Mouse (Mus musculus): Measurements from ENCODE around the gene Dus4l. TPM values are rescaled to one million over a fixed set of nuclear protein-coding genes. Genes with fewer than 3 reads are reported as not detected.

The Dus4l gene
- polyA plus RNA-seq (2014; fragmentation: Nextera tagmentation; extraction: Ambion mirVana): 8.9 and 9.3 TPM in 2 replicates

GRCm38 (mm10) chr12:31654197-31654964 lies at the start of gene Dus4l, which contains the start of gene Cog5:
TSS of gene Dus4l (minus strand) at chr12:31654826.
TSS of gene Cog5 (plus strand) at chr12:31654869.
- DNase-seq (ENCODE audit: low spot score) (peak; percentile 91), ATAC-seq (ENCODE audit: low read depth) (peak; percentile 97)
- H3K9ac ChIP-seq (ENCODE audit: low read depth, low read length): peak within 1 kb of the TSS; percentile 86
- H3K4me1 ChIP-seq (ENCODE audit: control insufficient read depth, insufficient read depth, low read length): peaks cover 10% of the 10 kb centered on the region
- H3K27me3 ChIP-seq (replicated peaks; ENCODE audit: control insufficient read depth, insufficient read depth, low read length): no peaks in the 10 kb centered on the region
- H3K4me3 ChIP-seq (ENCODE audit: low read depth, low read length): peak within 1 kb of the TSS; percentile 79
- H3K9me3 ChIP-seq (ENCODE audit: control insufficient read depth, low read length): no peaks in the 10 kb centered on the region
- H3K4me2 ChIP-seq (ENCODE audit: low read depth, low read length): peak within 1 kb of the TSS; percentile 65
- 0% methylated on average over 41 of the region's 47 CpGs for WGBS
- peaks cover 4% of the 10 kb centered on the region; the same call in 1 of the 2 replicates for H3K36me3 ChIP-seq (ENCODE audit: control insufficient read depth, insufficient read depth, low read length)
- H3K27ac ChIP-seq (replicated peaks; ENCODE audit: low read depth, low read length): peak within 1 kb of the TSS; percentile 83

GRCm38 (mm10) chr12:31703904-31704303 lies 49.3 kb upstream of the Dus4l start:
- no peak for DNase-seq (ENCODE audit: low spot score)
- no peak overlapping the region for H3K4me2 ChIP-seq (ENCODE audit: low read depth, low read length)
- no peak overlapping the region for H3K4me3 ChIP-seq (ENCODE audit: low read depth, low read length)
- no peaks in the 10 kb centered on the region for H3K27me3 ChIP-seq (replicated peaks; ENCODE audit: control insufficient read depth, insufficient read depth, low read length)
- 81% methylated on average over 6 of the region's 6 CpGs for WGBS
- H3K36me3 ChIP-seq (ENCODE audit: control insufficient read depth, insufficient read depth, low read length): no peaks in the 10 kb centered on the region
- no peak overlapping the region for H3K27ac ChIP-seq (replicated peaks; ENCODE audit: low read depth, low read length)
- no peaks in the 10 kb centered on the region for H3K9me3 ChIP-seq (ENCODE audit: control insufficient read depth, low read length)
- ATAC-seq (ENCODE audit: low read depth): no peak
- no peak overlapping the region for H3K9ac ChIP-seq (ENCODE audit: low read depth, low read length)
- H3K4me1 ChIP-seq (ENCODE audit: control insufficient read depth, insufficient read depth, low read length): 0 out of 2 replicates have a peak, but pooled peaks cover 9% of the 10 kb centered on the region

- no peak overlapping the region for H3K9ac ChIP-seq (ENCODE audit: low read depth, low read length)
- no peak overlapping the region for H3K27ac ChIP-seq (replicated peaks; ENCODE audit: low read depth, low read length)
- no peaks in the 10 kb centered on the region for H3K27me3 ChIP-seq (replicated peaks; ENCODE audit: control insufficient read depth, insufficient read depth, low read length)
- no peak overlapping the region for H3K4me3 ChIP-seq (ENCODE audit: low read depth, low read length)
- 58% methylated on average over 5 of the region's 5 CpGs for WGBS
- ATAC-seq (ENCODE audit: low read depth): no peak
- H3K36me3 ChIP-seq (ENCODE audit: control insufficient read depth, insufficient read depth, low read length): 0 out of 2 replicates have a peak, but pooled peaks cover 12% of the 10 kb centered on the region
- peak; percentile 31 for DNase-seq (ENCODE audit: low spot score)
- peaks cover 11% of the 10 kb centered on the region for H3K9me3 ChIP-seq (ENCODE audit: control insufficient read depth, low read length)
- no peak overlapping the region for H3K4me2 ChIP-seq (ENCODE audit: low read depth, low read length)
- H3K4me1 ChIP-seq (ENCODE audit: control insufficient read depth, insufficient read depth, low read length): 0 out of 2 replicates have a peak, but pooled peaks cover 9% of the 10 kb centered on the region
Observed at GRCm38 (mm10) chr12:31701411-31701810, 46.8 kb upstream of the Dus4l start.

- Histone ChIP-seq H3K9me3 (ENCODE audit: control insufficient read depth, low read length) (peaks cover 11% of the 10 kb centered on the region), H3K9ac (ENCODE audit: low read depth, low read length) (no peak overlapping the region), H3K27me3 (replicated peaks; ENCODE audit: control insufficient read depth, insufficient read depth, low read length) (no peaks in the 10 kb centered on the region), H3K4me2 (ENCODE audit: low read depth, low read length) (no peak overlapping the region), H3K4me3 (ENCODE audit: low read depth, low read length) (no peak overlapping the region), H3K27ac (replicated peaks; ENCODE audit: low read depth, low read length) (no peak overlapping the region), H3K36me3 (ENCODE audit: control insufficient read depth, insufficient read depth, low read length) (0 out of 2 replicates have a peak, but pooled peaks cover 13% of the 10 kb centered on the region), H3K4me1 (ENCODE audit: control insufficient read depth, insufficient read depth, low read length) (0 out of 2 replicates have a peak, but pooled peaks cover 6% of the 10 kb centered on the region)
- 48% methylated on average over 5 of the region's 5 CpGs for WGBS
- DNase-seq (ENCODE audit: low spot score): peak; percentile 10
- ATAC-seq (ENCODE audit: low read depth): no peak
Observed at GRCm38 (mm10) chr12:31700623-31701347, 46.2 kb upstream of the Dus4l start.

- DNase-seq (ENCODE audit: low spot score): no peak
- Histone ChIP-seq H3K9me3 (ENCODE audit: control insufficient read depth, low read length) (peaks cover 11% of the 10 kb centered on the region), H3K36me3 (ENCODE audit: control insufficient read depth, insufficient read depth, low read length) (0 out of 2 replicates have a peak, but pooled peaks cover 13% of the 10 kb centered on the region), H3K4me3 (ENCODE audit: low read depth, low read length) (no peak overlapping the region), H3K4me1 (ENCODE audit: control insufficient read depth, insufficient read depth, low read length) (no peaks in the 10 kb centered on the region), H3K9ac (ENCODE audit: low read depth, low read length) (no peak overlapping the region), H3K27ac (replicated peaks; ENCODE audit: low read depth, low read length) (no peak overlapping the region), H3K27me3 (replicated peaks; ENCODE audit: control insufficient read depth, insufficient read depth, low read length) (no peaks in the 10 kb centered on the region), H3K4me2 (ENCODE audit: low read depth, low read length) (no peak overlapping the region)
- ATAC-seq (ENCODE audit: low read depth): no peak
- 91% methylated on average over 1 of the region's 1 CpGs for WGBS
Observed at GRCm38 (mm10) chr12:31693278-31693677, 38.7 kb upstream of the Dus4l start.

- Histone ChIP-seq H3K4me1 (ENCODE audit: control insufficient read depth, insufficient read depth, low read length) (no peaks in the 10 kb centered on the region), H3K4me2 (ENCODE audit: low read depth, low read length) (no peak overlapping the region), H3K27me3 (replicated peaks; ENCODE audit: control insufficient read depth, insufficient read depth, low read length) (no peaks in the 10 kb centered on the region), H3K9ac (ENCODE audit: low read depth, low read length) (no peak overlapping the region), H3K4me3 (ENCODE audit: low read depth, low read length) (no peak overlapping the region), H3K9me3 (ENCODE audit: control insufficient read depth, low read length) (no peaks in the 10 kb centered on the region), H3K36me3 (ENCODE audit: control insufficient read depth, insufficient read depth, low read length) (peaks cover 19% of the 10 kb centered on the region; the same call in 1 of the 2 replicates), H3K27ac (replicated peaks; ENCODE audit: low read depth, low read length) (no peak overlapping the region)
- ATAC-seq (ENCODE audit: low read depth): no peak
- 78% methylated on average over 3 of the region's 3 CpGs for WGBS
- DNase-seq (ENCODE audit: low spot score): no peak
Observed at GRCm38 (mm10) chr12:31686679-31687078, 32.1 kb upstream of the Dus4l start.

GRCm38 (mm10) chr12:31667187-31667586 lies 12.6 kb upstream of the Dus4l start:
- no peaks in the 10 kb centered on the region for H3K9me3 ChIP-seq (ENCODE audit: control insufficient read depth, low read length)
- H3K9ac ChIP-seq (ENCODE audit: low read depth, low read length): no peak overlapping the region
- H3K27ac ChIP-seq (replicated peaks; ENCODE audit: low read depth, low read length): no peak overlapping the region
- H3K4me1 ChIP-seq (ENCODE audit: control insufficient read depth, insufficient read depth, low read length): no peaks in the 10 kb centered on the region
- H3K4me2 ChIP-seq (ENCODE audit: low read depth, low read length): no peak overlapping the region
- 58% methylated on average over 3 of the region's 3 CpGs for WGBS
- peaks cover 54% of the 10 kb centered on the region for H3K36me3 ChIP-seq (ENCODE audit: control insufficient read depth, insufficient read depth, low read length)
- H3K27me3 ChIP-seq (replicated peaks; ENCODE audit: control insufficient read depth, insufficient read depth, low read length): no peaks in the 10 kb centered on the region
- DNase-seq (ENCODE audit: low spot score) (no peak), ATAC-seq (ENCODE audit: low read depth) (no peak)
- no peak overlapping the region for H3K4me3 ChIP-seq (ENCODE audit: low read depth, low read length)

- WGBS: 58% methylated on average over 6 of the region's 6 CpGs
- H3K4me1 ChIP-seq (ENCODE audit: control insufficient read depth, insufficient read depth, low read length): no peaks in the 10 kb centered on the region
- H3K27me3 ChIP-seq (replicated peaks; ENCODE audit: control insufficient read depth, insufficient read depth, low read length): no peaks in the 10 kb centered on the region
- no peaks in the 10 kb centered on the region for H3K9me3 ChIP-seq (ENCODE audit: control insufficient read depth, low read length)
- peaks cover 48% of the 10 kb centered on the region for H3K36me3 ChIP-seq (ENCODE audit: control insufficient read depth, insufficient read depth, low read length)
- no peak overlapping the region for H3K4me3 ChIP-seq (ENCODE audit: low read depth, low read length)
- no peak for ATAC-seq (ENCODE audit: low read depth)
- no peak for DNase-seq (ENCODE audit: low spot score)
- H3K9ac ChIP-seq (ENCODE audit: low read depth, low read length): no peak overlapping the region
- no peak overlapping the region for H3K27ac ChIP-seq (replicated peaks; ENCODE audit: low read depth, low read length)
- H3K4me2 ChIP-seq (ENCODE audit: low read depth, low read length): no peak overlapping the region
Observed at GRCm38 (mm10) chr12:31665999-31666398, 11.4 kb upstream of the Dus4l start.
